Mouse (Mus musculus) heart, adult 2 months (tissue): ENCODE data around the gene Htr5a. TPM values are rescaled to one million over a fixed set of nuclear protein-coding genes. Genes with fewer than 3 reads are reported as not detected.

Experiments
- DNase-seq, 2 experiments: peaks; one replicate each; pipeline ENCODE4 v3.0.0; 2021
- H3K27ac ChIP-seq: fragments of 200-600 bp; 2 replicates; pipeline ENCODE4 v1.8.1; 2022
- H3K27me3 ChIP-seq: fragments of 200-500 bp; 2 replicates; pipeline ENCODE4 v1.6.1; 2012; ENCODE audit warnings: mild to moderate bottlenecking, low read length, inconsistent platforms, mixed read lengths; ENCODE audit not compliant: control insufficient read depth, insufficient read depth
- H3K36me3 ChIP-seq: fragments of 200-500 bp; 2 replicates; pipeline ENCODE4 v1.6.1; 2012; ENCODE audit warnings: low read length, inconsistent platforms; ENCODE audit not compliant: control insufficient read depth, insufficient read depth
- H3K4me1 ChIP-seq: fragments of 200-500 bp; 2 replicates; pipeline ENCODE4 v1.6.1; 2011; ENCODE audit warnings: low read length; ENCODE audit not compliant: control insufficient read depth, insufficient read depth
- H3K4me3 ChIP-seq: fragments of 200-600 bp; 2 replicates; pipeline ENCODE4 v1.8.1; 2022
- H3K79me2 ChIP-seq: fragments of 200-500 bp; replicated peaks from 2 replicates; pipeline ENCODE4 v1.6.1; 2012; ENCODE audit warnings: mild to moderate bottlenecking, inconsistent platforms, low read length, moderate library complexity, mixed read lengths; ENCODE audit not compliant: control insufficient read depth, insufficient read depth
- H3K9ac ChIP-seq: fragments of 200-500 bp; 2 replicates; pipeline ENCODE4 v1.6.1; 2012; ENCODE audit warnings: low read depth, mild to moderate bottlenecking, control low read depth, inconsistent platforms, low read length, mixed read lengths
- CTCF ChIP-seq: fragments of 200-600 bp; IDR thresholded peaks from 2 replicates; pipeline ENCODE4 v1.8.1; 2022; ENCODE audit warnings: antibody characterized with exemption, mild to moderate bottlenecking, moderate library complexity
- EP300 ChIP-seq: fragments of 200-500 bp; IDR thresholded peaks from 2 replicates; pipeline ENCODE4 v1.6.1; 2011; ENCODE audit warnings: low read depth, low read length, control low read depth; ENCODE audit not compliant: insufficient read depth
- POLR2A ChIP-seq: fragments of 200-500 bp; IDR thresholded peaks from 2 replicates; pipeline ENCODE4 v1.6.1; 2011; ENCODE audit warnings: mild to moderate bottlenecking, low read depth, low read length, control low read depth; ENCODE audit not compliant: insufficient read depth
- WGBS: fragments of 180-500 bp; shearing (Covaris S2); methylation state at CpG from one replicate; pipeline ENCODE4 v1.1.7; 2018; 5-methylcytosine and 5-hydroxymethylcytosine counted together
- intact Hi-C: fragments of 180-260 bp; cut with DNase I; formaldehyde crosslinking; loops from one replicate; pipeline ENCODE4 v1.15.1; 2025
- long read RNA-seq: library from polyadenylated mRNA; stranded (forward); transcript quantifications from one replicate; pipeline ENCODE4 v2.0.0, GENCODE M21; 2021
- polyA plus RNA-seq: library from polyadenylated mRNA; depleted of rRNA; stranded (reverse); fragments of >200 nt; gene quantifications from 2 replicates; pipeline ENCODE4 v1.2.3, GENCODE M21; 2012; rRNA removed
- total RNA-seq, 2 experiments: library from RNA; stranded (reverse); gene quantifications; 2 replicates each; pipeline ENCODE4 v1.2.3; 2021

Gene Htr5a
- not detected for total RNA-seq
- polyA plus RNA-seq, result not detected in 2 replicates
- long read RNA-seq, result 0 reads

- H3K36me3 ChIP-seq, result no peaks in the 10 kb centered on the region
- 7% methylated on average over 25 of the region's 25 CpGs for WGBS
- intact Hi-C loops, result no loop called here
- H3K79me2 ChIP-seq, result no peaks in the 10 kb centered on the region
- H3K27ac ChIP-seq, result no peak within 1 kb of the TSS
- no peaks in the 10 kb centered on the region for H3K4me1 ChIP-seq
- no peak for TF ChIP-seq EP300
- TF ChIP-seq POLR2A, result no peak
- no peak for TF ChIP-seq CTCF
- no peak within 1 kb of the TSS for H3K9ac ChIP-seq
- no peaks in the 10 kb centered on the region for H3K27me3 ChIP-seq
- DNase-seq, result no peak
- H3K4me3 ChIP-seq, result no peak within 1 kb of the TSS
These were observed at the start of gene Htr5a for GRCm38 (mm10) chr5:27841701-27842295. Gene Htr5a, plus strand, starts transcription at chr5:27842149.

DNA sequence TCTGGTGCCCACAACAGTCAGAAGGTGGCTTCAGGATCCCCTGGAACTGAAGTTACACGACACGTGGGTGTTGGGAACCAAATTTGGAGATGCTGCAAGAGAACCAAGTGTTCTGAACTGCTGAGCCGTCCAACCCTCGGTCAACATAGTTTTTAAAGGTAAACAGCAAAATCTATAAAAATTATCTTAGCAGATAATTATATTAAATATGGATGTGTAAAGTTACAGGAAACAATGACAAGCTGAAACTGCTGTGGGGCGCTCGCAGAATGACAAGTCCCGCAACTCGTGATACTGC is 49.8 kb upstream of the Htr5a start:
- H3K36me3 ChIP-seq, result no peaks in the 10 kb centered on the region
- peak overlapping the region; percentile 97 for H3K27ac ChIP-seq
- H3K4me1 ChIP-seq, result peaks cover 10% of the 10 kb centered on the region
- peak overlapping the region; percentile 65 for H3K4me3 ChIP-seq
- intact Hi-C loops, result loop anchor here (5.0 to 10.0 kb wide), 2 partner anchors 280 to 523 kb away; partner anchors contain the start of genes Insig1 and Rbm33
- no peak for DNase-seq
- peak overlapping the region; percentile 71 for H3K9ac ChIP-seq
- H3K79me2 ChIP-seq, result no peaks in the 10 kb centered on the region
- TF ChIP-seq CTCF (no peak), POLR2A (no peak), EP300 (no peak)
- WGBS, result 16% methylated on average over 8 of the region's 8 CpGs
- no peaks in the 10 kb centered on the region for H3K27me3 ChIP-seq

DNA sequence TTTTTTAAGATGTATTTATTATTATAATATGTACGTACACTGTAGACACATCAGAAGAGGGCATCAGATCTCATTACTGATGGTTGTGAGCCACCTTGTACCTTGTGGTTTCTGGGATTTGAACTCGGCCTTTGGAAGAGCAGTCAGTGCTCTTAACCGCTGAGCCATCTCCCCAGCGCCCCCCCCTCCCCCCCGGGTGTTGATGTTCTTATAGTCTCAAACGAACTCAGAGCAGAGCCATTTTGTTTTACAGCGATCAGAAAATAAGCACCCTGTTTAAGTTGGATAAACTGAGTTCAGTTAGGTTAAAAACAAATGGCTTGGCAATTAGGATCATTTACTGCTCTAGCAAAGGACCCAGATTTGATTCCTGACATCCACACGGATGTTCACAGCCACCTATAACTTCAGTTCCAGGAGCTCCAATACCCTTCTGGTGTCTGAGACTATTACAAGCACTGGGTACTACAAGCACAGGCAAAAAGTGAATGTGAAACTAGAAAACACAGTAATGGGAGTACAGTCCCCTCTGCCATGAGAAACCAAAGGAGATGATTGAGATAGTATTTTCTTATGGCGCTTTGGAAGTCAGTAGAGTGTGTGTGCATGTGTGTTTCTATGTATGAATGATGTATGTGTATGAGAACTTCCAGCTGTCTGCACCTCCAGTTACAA is 49.3 kb upstream of the Htr5a start:
- Histone ChIP-seq H3K36me3 (no peaks in the 10 kb centered on the region), H3K4me1 (peaks cover 10% of the 10 kb centered on the region), H3K4me3 (no peak overlapping the region), H3K27ac (no peak overlapping the region), H3K79me2 (no peaks in the 10 kb centered on the region), H3K9ac (no peak overlapping the region), H3K27me3 (no peaks in the 10 kb centered on the region)
- no peak for TF ChIP-seq POLR2A
- intact Hi-C loops, result loop anchor here (5.0 to 10.0 kb wide), 2 partner anchors 280 to 522 kb away; partner anchors contain the start of genes Insig1 and Rbm33
- WGBS, result 59% methylated on average over 9 of the region's 9 CpGs
- DNase-seq, result no peak

DNA sequence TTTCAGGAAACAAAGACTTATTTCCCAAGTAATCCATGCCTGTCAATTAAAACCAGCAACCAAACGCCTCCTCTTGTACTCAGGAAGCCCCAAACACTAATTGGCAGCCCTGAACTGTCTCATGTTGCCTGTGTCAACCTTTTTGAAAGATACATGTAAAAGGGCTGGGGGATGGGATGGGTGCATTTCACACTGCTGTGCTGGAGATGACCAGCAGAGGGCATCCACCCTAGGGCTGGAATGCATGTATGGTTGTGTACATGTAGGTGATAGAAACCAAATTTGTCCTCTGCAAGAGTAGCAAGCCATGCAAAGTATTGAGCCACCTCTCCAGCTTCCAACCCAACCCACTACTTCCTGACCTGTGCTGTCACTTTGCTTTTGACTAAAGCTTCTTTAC is 48.0 kb upstream of the Htr5a start:
- intact Hi-C loops, result loop anchor here (5.0 to 10.0 kb wide), 2 partner anchors 278 to 521 kb away; partner anchors contain the start of genes Insig1 and Rbm33
- Histone ChIP-seq H3K36me3 (no peaks in the 10 kb centered on the region), H3K4me3 (no peak overlapping the region), H3K79me2 (no peaks in the 10 kb centered on the region), H3K4me1 (peaks cover 10% of the 10 kb centered on the region), H3K27ac (no peak overlapping the region), H3K9ac (no peak overlapping the region), H3K27me3 (no peaks in the 10 kb centered on the region)
- no peak for TF ChIP-seq POLR2A
- TF ChIP-seq CTCF, result peak; percentile 94
- 0 out of 2 replicates have a peak, but pooled peaks have one; percentile 21 for TF ChIP-seq EP300
- DNase-seq, result peak; percentile 61 to 79
- 8% methylated on average over 1 of the region's 1 CpGs for WGBS

DNA sequence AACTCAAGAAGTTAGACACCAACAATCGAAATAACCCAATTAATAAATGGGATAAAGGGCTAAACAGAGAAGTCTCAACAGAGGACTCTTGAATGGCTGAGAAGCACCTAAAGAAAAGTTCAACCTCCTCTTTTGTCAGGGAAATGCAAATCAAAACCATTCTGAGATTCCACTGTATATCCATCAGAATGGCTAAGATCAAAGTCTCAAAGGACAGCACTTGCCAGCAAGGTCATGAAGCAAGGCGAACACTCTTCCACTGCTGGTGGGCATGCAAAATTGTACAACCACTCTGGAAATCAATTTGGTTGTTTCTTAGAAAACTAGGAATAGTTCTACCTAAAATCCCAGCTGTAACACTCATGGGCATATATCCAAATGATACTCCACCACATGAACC is 27.7 kb upstream of the Htr5a start:
- H3K9ac ChIP-seq, result no peak overlapping the region
- TF ChIP-seq POLR2A (no peak), EP300 (no peak), CTCF (no peak)
- H3K4me1 ChIP-seq, result no peaks in the 10 kb centered on the region
- H3K36me3 ChIP-seq, result no peaks in the 10 kb centered on the region
- WGBS, result 79% methylated on average over 2 of the region's 2 CpGs
- H3K27ac ChIP-seq, result no peak overlapping the region
- H3K27me3 ChIP-seq, result no peaks in the 10 kb centered on the region
- DNase-seq, result no peak
- intact Hi-C loops, result no loop called here
- no peak overlapping the region for H3K4me3 ChIP-seq
- no peaks in the 10 kb centered on the region for H3K79me2 ChIP-seq
